Mouse (Mus musculus) layer of hippocampus, postnatal 14 days (tissue): ENCODE measurements around the gene Art4. TPM values are rescaled to one million over a fixed set of nuclear protein-coding genes. Genes with fewer than 3 reads are reported as not detected.
A peak's percentile ranks its signal among the peaks of the same experiment; 100 is the strongest.
"Not testable (repeated sequence)": the region's sequence is repeated elsewhere in the genome, so short reads cannot be mapped to it uniquely, and the experiment has no call there.

Experiments
- DNase-seq, 2 experiments: peaks; one replicate each; pipeline ENCODE4 v3.0.0; 2021 to 2022; ENCODE audit warnings: low spot score in 2 of 2, mixed read lengths in 1 of 2
- long read RNA-seq, 2 experiments: library from polyadenylated mRNA; stranded (forward); transcript quantifications; one replicate each; pipeline ENCODE4 v2.0.0; 2021
- total RNA-seq, 2 experiments: library from RNA; stranded (reverse); gene quantifications; 2 replicates each; pipeline ENCODE4 v1.2.3; 2021

Art4 gene
- total RNA-seq, result not detected
- long read RNA-seq, experiment 1, result 0 reads
- long read RNA-seq, experiment 2, partial matches to known transcripts, result 0 of 1 reads
- long read RNA-seq, experiment 2, other reads (novel, unspliced or antisense), result 1 of 1 reads

GRCm38 (mm10) chr6:136857186-136857872 is at the start of gene Art4:
Art4 (minus strand) TSS chr6:136857733.
- DNase-seq, result no peak

- no peak for DNase-seq
Observed at GRCm38 (mm10) chr6:136906937-136907293, 49.4 kb upstream of the Art4 start.

GRCm38 (mm10) chr6:136906283-136906936 is 48.9 kb upstream of the Art4 start:
- no peak for DNase-seq

GRCm38 (mm10) chr6:136903885-136904470 is 46.4 kb upstream of the Art4 start:
- DNase-seq, result no peak

- DNase-seq, result no peak
Observed at GRCm38 (mm10) chr6:136902527-136902926, 45.0 kb upstream of the Art4 start.

- no peak for DNase-seq
Observed at GRCm38 (mm10) chr6:136901010-136901409, 43.5 kb upstream of the Art4 start.

GRCm38 (mm10) chr6:136900369-136901009 is 43.0 kb upstream of the Art4 start:
- no peak for DNase-seq

GRCm38 (mm10) chr6:136898954-136899353 is 41.4 kb upstream of the Art4 start:
- DNase-seq, result no peak

- DNase-seq, result no peak
Observed at GRCm38 (mm10) chr6:136898222-136898621, 40.7 kb upstream of the Art4 start.

- DNase-seq, result no peak
Observed at GRCm38 (mm10) chr6:136897789-136898188, 40.3 kb upstream of the Art4 start.

GRCm38 (mm10) chr6:136894532-136895339 is 37.2 kb upstream of the Art4 start:
- DNase-seq, result no peak

GRCm38 (mm10) chr6:136892002-136892401 is 34.5 kb upstream of the Art4 start:
- DNase-seq, result no peak

GRCm38 (mm10) chr6:136889554-136889953 is 32.0 kb upstream of the Art4 start:
- peak in 1 of 2 experiments; percentile 28 for DNase-seq

- no peak for DNase-seq
Observed at GRCm38 (mm10) chr6:136889067-136889466, 31.5 kb upstream of the Art4 start.

GRCm38 (mm10) chr6:136887854-136888253 is 30.3 kb upstream of the Art4 start:
- no peak for DNase-seq

- DNase-seq, result not testable (repeated sequence)
Observed at GRCm38 (mm10) chr6:136884766-136885165, 27.2 kb upstream of the Art4 start.

- no peak for DNase-seq
Observed at GRCm38 (mm10) chr6:136883961-136884360, 26.4 kb upstream of the Art4 start.

GRCm38 (mm10) chr6:136883431-136883915 is 25.9 kb upstream of the Art4 start:
- no peak for DNase-seq

GRCm38 (mm10) chr6:136881678-136882077 is 24.1 kb upstream of the Art4 start:
- DNase-seq, result no peak

GRCm38 (mm10) chr6:136875670-136876069 is 18.1 kb upstream of the Art4 start, which contains the start of gene Mgp:
Mgp (minus strand) TSS chr6:136875823.
- no peak for DNase-seq

GRCm38 (mm10) chr6:136874599-136874998 is 17.1 kb upstream of the Art4 start:
- DNase-seq, result no peak
